Mouse (Mus musculus): Measurements from ENCODE around the gene Vmn2r87. TPM values are rescaled to one million over a fixed set of nuclear protein-coding genes. Genes with fewer than 3 reads are reported as not detected.
A peak's percentile ranks its signal among the peaks of the same experiment; 100 is the strongest.
"Not testable (repeated sequence)": the region's sequence is repeated elsewhere in the genome, so short reads cannot be mapped to it uniquely, and the experiment has no call there.

Gene Vmn2r87
- total RNA-seq (2021) = not detected

DNA sequence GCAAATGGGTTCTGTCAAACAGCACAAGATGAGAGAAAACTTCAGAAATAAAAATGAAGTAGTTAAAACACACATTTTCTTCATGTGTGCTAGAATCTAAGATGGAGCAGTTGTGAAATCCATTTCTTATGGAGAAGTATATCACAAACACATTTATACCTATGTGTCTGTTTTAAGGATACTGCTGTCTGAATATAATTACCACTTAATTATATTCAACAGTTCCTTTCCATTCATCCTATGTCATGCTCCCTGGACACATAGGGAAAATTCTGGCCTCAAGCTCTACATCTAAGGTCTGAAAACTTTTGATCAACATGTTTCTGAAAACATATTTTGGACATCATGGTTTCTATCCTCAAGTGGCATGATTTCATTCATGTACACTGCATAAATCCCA lies at the start of gene Vmn2r87:
Vmn2r87 (minus strand) TSS at position 101 of the 400 bp plus-strand sequence.
- intact Hi-C loops (cut with DNase I) = no loop called here
- no peak for DNase-seq

DNA sequence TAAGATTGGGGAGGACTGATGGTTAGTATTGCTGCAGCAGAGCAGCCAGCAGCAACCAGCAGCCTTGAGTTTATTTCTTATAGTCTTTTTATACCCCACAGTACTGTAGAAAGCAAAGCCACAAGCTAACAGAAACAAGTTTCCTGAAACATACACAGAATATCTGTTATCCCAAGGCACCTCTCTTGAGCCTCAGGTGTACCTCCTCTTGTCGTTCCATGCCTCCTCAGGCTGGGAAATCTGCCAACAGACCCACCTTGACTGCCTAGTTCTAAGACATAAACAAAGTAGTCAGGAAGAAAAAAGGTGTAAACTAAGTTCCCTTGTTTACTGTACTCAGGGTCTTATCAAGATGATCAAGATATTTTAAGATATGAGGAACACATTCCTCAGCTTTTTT lies 47.1 kb upstream of the Vmn2r87 start:
- DNase-seq; intact Hi-C loops (cut with DNase I): not testable (repeated sequence)

GRCm38 (mm10) chr10:130541931-130542691 lies 44.9 kb upstream of the Vmn2r87 start:
- intact Hi-C loops (cut with DNase I) = not testable (repeated sequence)
- peak; percentile 69 to 78 for DNase-seq

GRCm38 (mm10) chr10:130536101-130536500 lies 38.9 kb upstream of the Vmn2r87 start:
- peak; percentile 5 to 18 for DNase-seq
- intact Hi-C loops (cut with DNase I) = no loop called here

- intact Hi-C loops (cut with DNase I) = no loop called here
- DNase-seq = no peak
Measured at GRCm38 (mm10) chr10:130527926-130528325, 30.7 kb upstream of the Vmn2r87 start.

DNA sequence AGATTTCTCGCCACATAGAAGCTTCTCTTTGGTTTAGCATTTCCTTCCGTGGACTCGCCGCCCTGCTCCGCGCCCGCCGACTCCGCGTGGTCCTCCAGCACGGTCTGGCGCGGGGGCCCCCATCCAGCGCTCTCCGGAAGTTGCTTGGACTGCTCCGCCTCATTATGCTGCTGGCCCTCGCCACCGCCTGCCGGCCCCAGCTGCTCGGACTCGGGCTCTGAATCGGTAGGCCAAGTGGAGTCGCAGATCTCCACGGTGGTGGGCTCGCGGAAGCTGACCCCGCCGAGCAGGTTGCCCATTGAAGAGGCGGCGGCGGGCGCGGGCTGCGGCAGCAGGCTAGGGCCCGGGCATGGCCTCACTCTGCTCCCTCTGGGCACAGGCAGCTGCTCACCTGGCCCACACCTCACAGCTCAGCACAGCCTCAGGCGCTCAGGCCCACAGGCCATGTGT lies 26.9 kb downstream of the Vmn2r87 start:
- DNase-seq = peak; percentile 10 to 31
- intact Hi-C loops (cut with DNase I) = no loop called here

DNA sequence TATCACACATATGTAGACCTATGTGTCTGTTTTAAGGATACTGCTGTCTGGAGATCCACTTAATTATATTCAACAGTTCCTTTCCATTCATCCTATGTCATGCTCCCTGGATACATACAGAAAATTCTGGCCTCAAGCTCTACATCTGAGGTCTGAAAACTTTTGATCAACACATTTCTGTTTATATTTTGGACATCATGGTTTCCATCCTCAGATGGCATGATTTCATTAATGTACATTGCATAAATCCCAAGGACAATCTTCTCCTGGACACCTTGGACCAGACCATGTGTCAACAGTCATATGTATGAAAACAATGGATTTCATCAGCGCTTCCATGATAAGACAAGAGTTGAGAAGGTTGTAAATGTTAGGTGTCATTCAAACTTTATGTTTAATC lies 41.2 kb downstream of the Vmn2r87 start, which contains the start of gene Vmn2r86:
Vmn2r86 (minus strand) TSS at position 101 of the 400 bp plus-strand sequence.
- intact Hi-C loops (cut with DNase I); DNase-seq: not testable (repeated sequence)

DNA sequence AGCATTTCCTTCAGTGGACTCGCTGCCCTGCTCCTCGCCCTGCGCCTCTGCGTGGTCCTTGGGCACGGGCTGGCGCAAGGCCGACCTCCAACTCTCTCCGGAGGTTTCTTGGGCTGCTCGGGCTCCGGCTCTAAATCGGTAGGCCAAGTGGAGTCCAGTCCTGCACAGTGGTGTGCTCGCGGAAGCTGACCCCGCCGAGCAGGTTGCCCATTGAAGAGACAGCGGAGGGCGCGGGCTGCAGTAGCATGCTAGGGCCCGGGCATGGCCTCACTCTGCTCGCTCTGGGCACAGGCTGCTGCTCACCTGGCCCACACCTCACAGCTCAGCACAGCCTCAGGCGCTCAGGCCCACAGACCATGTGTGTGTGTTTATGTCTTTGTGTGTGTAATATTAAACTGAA lies 52.4 kb downstream of the Vmn2r87 start:
- intact Hi-C loops (cut with DNase I) = no loop called here
- DNase-seq = no peak

- DNase-seq; intact Hi-C loops (cut with DNase I): not testable (repeated sequence)
Measured at GRCm38 (mm10) chr10:130434185-130434898, 62.9 kb downstream of the Vmn2r87 start.

DNA sequence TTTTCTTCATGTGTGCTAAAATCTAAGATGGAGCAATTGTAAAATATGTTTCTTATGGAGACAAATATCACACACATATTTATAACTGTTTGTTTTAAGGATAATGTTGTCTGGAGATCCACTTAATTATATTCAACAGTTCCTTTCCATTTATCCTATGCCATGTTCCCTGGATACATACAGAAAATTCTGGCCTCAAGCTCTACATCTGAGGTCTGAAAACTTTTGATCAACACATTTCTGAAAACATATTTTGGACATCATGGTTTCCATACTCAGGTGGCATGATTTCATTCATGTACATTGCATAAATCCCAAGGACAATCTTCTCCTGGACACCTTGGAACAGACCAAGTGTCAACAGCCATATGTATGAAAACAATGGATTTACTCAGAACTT lies 67.6 kb downstream of the Vmn2r87 start, which contains the start of gene Vmn2r85:
Vmn2r85 (minus strand) TSS at position 101 of the 400 bp plus-strand sequence.
- intact Hi-C loops (cut with DNase I); DNase-seq: not testable (repeated sequence)

DNA sequence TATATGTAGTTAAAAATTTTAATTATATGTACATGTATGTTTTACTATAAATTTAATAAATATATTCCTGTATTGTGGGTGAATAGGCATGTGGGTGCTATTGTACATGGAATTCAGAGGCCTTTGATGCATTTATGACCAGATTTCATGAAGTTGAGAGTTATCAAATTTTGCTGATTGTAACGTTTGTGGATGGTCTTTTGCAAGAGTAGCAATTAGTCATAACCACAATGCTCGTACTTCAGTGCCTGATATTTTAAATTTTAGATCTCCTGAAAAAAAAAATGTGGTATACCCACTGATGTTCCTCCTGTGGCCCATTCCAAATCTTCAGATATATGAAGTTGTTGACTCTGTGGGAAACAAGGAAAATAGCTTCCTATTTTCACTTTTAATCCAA lies 74.8 kb downstream of the Vmn2r87 start:
- intact Hi-C loops (cut with DNase I); DNase-seq: not testable (repeated sequence)

Other genes starting within 250 kb of the Vmn2r87 start
- not detected for gene Neurod4, start 217.2 kb downstream of the Vmn2r87 start, total RNA-seq (2021)
- gene Tespa1, start 174.5 kb downstream of the Vmn2r87 start, total RNA-seq (2021) = under 1 TPM; 0.40 to 0.72 TPM
- gene Vmn2r84, start 103.1 kb downstream of the Vmn2r87 start, total RNA-seq (2021) = not detected
- not detected for gene Vmn2r85, start 67.7 kb downstream of the Vmn2r87 start, total RNA-seq (2021)
- gene Vmn2r86, start 41.3 kb downstream of the Vmn2r87 start, total RNA-seq (2021) = not detected

All from heart, postnatal 10 days (tissue).